Mouse (Mus musculus) intestine, postnatal 0 days (tissue): ENCODE data around the gene Vwf. TPM values are rescaled to one million over a fixed set of nuclear protein-coding genes. Genes with fewer than 3 reads are reported as not detected.
A peak's percentile ranks its signal among the peaks of the same experiment; 100 is the strongest.

Experiments
- ATAC-seq: fragments of 200-750 bp; cut with Nextera tagmentation; 2 replicates; pipeline ENCODE4 v1.8.0; 2017; ENCODE audit warnings: mild to moderate bottlenecking, moderate TSS enrichment, moderate library complexity
- H3K27ac ChIP-seq: fragments of 300-500 bp; sonication (generic); 2 replicates; pipeline ENCODE4 v1.5.1; 2014; ENCODE audit warnings: mild to moderate bottlenecking, low read depth, low read length, moderate library complexity
- H3K27me3 ChIP-seq: fragments of 300-500 bp; sonication (generic); replicated peaks from 2 replicates; pipeline ENCODE4 v1.6.1; 2014; ENCODE audit warnings: low read length, mixed read lengths; ENCODE audit not compliant: control insufficient read depth, insufficient read depth
- H3K36me3 ChIP-seq: fragments of 300-500 bp; sonication (generic); 2 replicates; pipeline ENCODE4 v1.6.1; 2014; ENCODE audit warnings: mild to moderate bottlenecking, moderate library complexity; ENCODE audit not compliant: control insufficient read depth, insufficient read depth
- H3K4me1 ChIP-seq: fragments of 300-500 bp; sonication (generic); replicated peaks from 2 replicates; pipeline ENCODE4 v1.6.1; 2014; ENCODE audit warnings: antibody characterized with exemption, low read length, mixed read lengths; ENCODE audit not compliant: control insufficient read depth, insufficient read depth
- H3K4me2 ChIP-seq: fragments of 300-500 bp; sonication (generic); replicated peaks from 2 replicates; pipeline ENCODE4 v1.6.1; 2014; ENCODE audit warnings: low read depth, mild to moderate bottlenecking, moderate library complexity
- H3K4me3 ChIP-seq: fragments of 300-500 bp; sonication (generic); 2 replicates; pipeline ENCODE4 v1.5.1; 2014; ENCODE audit warnings: low read depth, low read length
- H3K9ac ChIP-seq: fragments of 300-500 bp; sonication (generic); 2 replicates; pipeline ENCODE4 v1.6.1; 2014; ENCODE audit warnings: mild to moderate bottlenecking, low read depth, low read length
- H3K9me3 ChIP-seq: fragments of 300-500 bp; sonication (generic); 2 replicates; pipeline ENCODE4 v1.6.1; 2016; ENCODE audit warnings: mixed run types; ENCODE audit not compliant: control insufficient read depth
- CTCF ChIP-seq: sonication (generic); IDR thresholded peaks from 2 replicates; pipeline ENCODE4 v1.5.1; 2016; ENCODE audit warnings: low read depth, mild to moderate bottlenecking, control low read depth, antibody characterized with exemption, moderate library complexity
- whole genome bisulfite sequencing: fragments of 180-500 bp; shearing (Covaris S2); extraction: QIAGEN DNeasy Blood & Tissue Kit; methylation state at CpG from one replicate; pipeline ENCODE4 v1.1.7; 2014; 5-methylcytosine and 5-hydroxymethylcytosine counted together
- polyA plus RNA-seq: library from polyadenylated mRNA; unstranded; fragments of >200 nt; fragmentation: Nextera tagmentation; extraction: Ambion mirVana; gene quantifications from 2 replicates; pipeline ENCODE4 v1.2.1, GENCODE M21; 2015

The Vwf gene
- polyA plus RNA-seq, 1 experiment from 2014 or later = 10.6 TPM

GRCm38 (mm10) chr6:125510645-125511044, 35.9 kb upstream of the Vwf start:
- TF ChIP-seq CTCF = no peak
- Histone ChIP-seq H3K4me2 (no peak overlapping the region), H3K36me3 (no peaks in the 10 kb centered on the region), H3K4me3 (no peak overlapping the region), H3K27ac (no peak overlapping the region), H3K9me3 (no peaks in the 10 kb centered on the region), H3K4me1 (peaks cover 14% of the 10 kb centered on the region), H3K27me3 (no peaks in the 10 kb centered on the region), H3K9ac (no peak overlapping the region)
- ATAC-seq = no peak

DNA sequence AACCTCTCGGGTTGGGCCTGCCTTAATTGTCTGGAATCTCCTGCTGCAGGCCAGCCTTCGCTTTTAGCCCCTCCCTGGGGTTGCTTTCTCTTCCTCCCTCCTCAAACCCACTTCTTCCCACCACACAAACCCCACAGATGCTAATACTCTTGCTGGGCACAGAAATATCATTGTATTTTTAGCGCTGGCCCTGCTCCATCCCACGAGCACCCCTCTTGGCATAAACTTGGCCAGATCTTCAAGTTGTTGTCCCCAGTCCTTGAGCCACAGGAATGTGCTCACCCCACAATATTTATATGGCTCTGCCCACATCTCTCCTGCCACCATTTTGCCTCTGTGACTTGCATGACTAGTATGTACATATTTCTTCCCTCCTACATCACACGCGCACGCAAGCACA, 35.4 kb upstream of the Vwf start:
- Histone ChIP-seq H3K27ac (no peak overlapping the region), H3K4me1 (peaks cover 14% of the 10 kb centered on the region), H3K4me3 (no peak overlapping the region), H3K4me2 (no peak overlapping the region), H3K9me3 (no peaks in the 10 kb centered on the region), H3K9ac (no peak overlapping the region), H3K27me3 (no peaks in the 10 kb centered on the region), H3K36me3 (no peaks in the 10 kb centered on the region)
- no peak for ATAC-seq
- TF ChIP-seq CTCF = no peak
- WGBS = 82% methylated on average over 7 of the region's 7 CpGs

- no peaks in the 10 kb centered on the region for H3K9me3 ChIP-seq
- TF ChIP-seq CTCF = no peak
- no peak overlapping the region for H3K4me2 ChIP-seq
- 19% methylated on average over 6 of the region's 6 CpGs for WGBS
- H3K4me3 ChIP-seq = no peak overlapping the region
- H3K4me1 ChIP-seq = peaks cover 14% of the 10 kb centered on the region
- H3K36me3 ChIP-seq = no peaks in the 10 kb centered on the region
- no peak overlapping the region for H3K9ac ChIP-seq
- H3K27ac ChIP-seq = no peak overlapping the region; the same call in 1 of the 2 replicates
- peak; percentile 19 for ATAC-seq
- no peaks in the 10 kb centered on the region for H3K27me3 ChIP-seq
Measured at GRCm38 (mm10) chr6:125512950-125513596, 33.5 kb upstream of the Vwf start.

DNA sequence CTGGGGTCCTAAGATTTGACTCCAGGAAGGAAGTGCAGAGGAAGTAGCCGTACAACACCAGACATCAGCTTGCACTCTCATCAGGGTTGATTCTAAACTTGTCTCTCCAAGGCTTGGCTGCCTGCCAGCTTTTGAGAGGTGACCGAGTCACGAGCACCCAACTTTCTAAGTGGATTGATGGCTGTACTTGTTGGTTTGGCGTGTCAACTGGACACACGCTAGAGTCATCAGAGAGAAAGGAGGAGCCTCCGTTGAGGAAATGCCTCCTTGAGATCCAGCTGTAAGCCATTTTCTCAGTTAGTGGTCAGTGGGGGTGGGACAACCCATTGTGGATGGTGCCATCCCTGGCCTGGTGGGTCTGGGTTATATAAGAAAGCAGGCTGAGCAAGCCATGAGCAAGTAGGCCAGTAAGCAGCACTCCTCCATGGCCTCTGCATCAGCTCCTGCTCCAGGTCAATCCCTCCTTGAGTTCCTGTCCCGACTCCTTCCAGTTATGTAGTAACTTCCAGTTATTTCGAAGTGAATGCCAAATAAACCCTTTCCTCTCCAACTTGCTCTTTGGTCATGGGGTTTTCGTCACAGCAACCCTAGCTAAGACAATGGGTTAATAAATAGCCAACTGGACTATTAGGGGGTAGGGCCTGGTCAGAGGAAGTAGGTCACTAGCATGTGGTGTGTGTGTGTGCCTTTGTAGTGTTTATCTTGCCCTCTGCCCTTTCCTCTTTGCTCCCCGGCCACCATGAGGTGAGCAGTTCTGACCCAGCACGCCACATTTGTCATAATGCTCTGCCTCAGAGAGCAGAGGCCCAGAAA, 30.9 kb upstream of the Vwf start:
- Histone ChIP-seq H3K27ac (peak overlapping the region; percentile 35; the same call in 1 of the 2 replicates), H3K9ac (no peak overlapping the region), H3K4me1 (peaks cover 14% of the 10 kb centered on the region), H3K27me3 (no peaks in the 10 kb centered on the region), H3K9me3 (no peaks in the 10 kb centered on the region), H3K36me3 (no peaks in the 10 kb centered on the region), H3K4me3 (no peak overlapping the region), H3K4me2 (no peak overlapping the region)
- 21% methylated on average over 11 of the region's 11 CpGs for WGBS
- TF ChIP-seq CTCF = no peak
- peak; percentile 77 for ATAC-seq

- Histone ChIP-seq H3K36me3 (no peaks in the 10 kb centered on the region), H3K4me2 (0 out of 2 replicates have a peak overlapping the region, but pooled peaks have one; percentile 13), H3K4me3 (no peak overlapping the region), H3K9me3 (no peaks in the 10 kb centered on the region), H3K9ac (no peak overlapping the region), H3K27me3 (no peaks in the 10 kb centered on the region), H3K27ac (no peak overlapping the region), H3K4me1 (no peaks in the 10 kb centered on the region)
- peak; percentile 84 for ATAC-seq
- TF ChIP-seq CTCF = no peak
- 17% methylated on average over 5 of the region's 5 CpGs for WGBS
Measured at GRCm38 (mm10) chr6:125521558-125522193, 24.9 kb upstream of the Vwf start.

GRCm38 (mm10) chr6:125524027-125524426, 22.5 kb upstream of the Vwf start:
- Histone ChIP-seq H3K9me3 (no peaks in the 10 kb centered on the region), H3K4me1 (no peaks in the 10 kb centered on the region), H3K4me3 (no peak overlapping the region), H3K9ac (no peak overlapping the region), H3K27me3 (no peaks in the 10 kb centered on the region), H3K27ac (no peak overlapping the region), H3K36me3 (no peaks in the 10 kb centered on the region), H3K4me2 (no peak overlapping the region)
- TF ChIP-seq CTCF = no peak
- no peak for ATAC-seq
- 87% methylated on average over 6 of the region's 6 CpGs for WGBS
